Mouse (Mus musculus) E14TG2a.4 (cell line): ENCODE results near the gene Wfikkn1.

Source experiments
- H3K27me3 ChIP-seq: 2 replicates; pipeline ENCODE4 v1.6.1; 2014; ENCODE audit warnings: low read length, control low read depth; ENCODE audit not compliant: insufficient read depth
- H3K36me3 ChIP-seq: 2 replicates; pipeline ENCODE4 v1.6.1; 2014; ENCODE audit warnings: low read length, control low read depth; ENCODE audit not compliant: insufficient read depth
- H3K4me1 ChIP-seq: replicated peaks from 2 replicates; pipeline ENCODE4 v1.6.1; 2014; ENCODE audit warnings: low read depth, low read length, control low read depth
- H3K4me3 ChIP-seq: replicated peaks from 2 replicates; pipeline ENCODE4 v1.5.1; 2014; ENCODE audit warnings: mild to moderate bottlenecking, low read length
- H3K9me3 ChIP-seq: 2 replicates; pipeline ENCODE4 v1.6.1; 2014; ENCODE audit warnings: low read length, control low read depth
- CTCF ChIP-seq: conservative IDR thresholded peaks from 2 replicates; pipeline ENCODE4 v1.5.1; 2014; ENCODE audit warnings: low read length
- NANOG ChIP-seq: IDR thresholded peaks from 2 replicates; pipeline ENCODE4 v1.6.1; 2014; ENCODE audit warnings: borderline replicate concordance, low read length, mixed read lengths
- POU5F1 ChIP-seq: IDR thresholded peaks from 2 replicates; pipeline ENCODE4 v1.6.1; 2014; ENCODE audit warnings: low read length, borderline replicate concordance

Gene Wfikkn1

DNA sequence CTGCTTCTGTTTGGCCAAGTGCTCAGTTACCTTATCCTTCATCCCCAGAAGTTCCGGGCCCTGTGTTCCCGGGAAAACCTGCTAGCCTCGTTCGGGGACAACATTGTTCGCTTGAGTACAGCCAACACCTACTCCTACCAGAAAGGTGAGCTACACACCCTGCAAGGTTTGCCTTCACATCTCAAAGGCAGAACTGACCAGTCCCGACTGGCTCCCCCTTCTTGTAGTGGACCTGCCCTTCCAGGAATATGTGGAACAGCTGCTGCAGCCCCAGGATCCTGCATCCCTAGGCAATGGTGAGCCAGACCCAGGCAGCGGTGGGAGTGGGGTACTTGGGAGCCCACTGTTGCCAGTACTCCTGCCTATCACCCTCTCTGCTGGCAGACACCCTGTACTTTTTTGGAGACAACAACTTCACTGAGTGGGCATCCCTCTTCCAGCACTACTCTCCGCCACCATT lies 51.1 kb downstream of the Wfikkn1 start:
- TF ChIP-seq POU5F1 (no peak), NANOG (no peak), CTCF (no peak)
- H3K36me3 ChIP-seq: peaks cover 72% of the 10 kb centered on the region
- no peaks in the 10 kb centered on the region for H3K27me3 ChIP-seq
- H3K4me1 ChIP-seq: peaks cover 86% of the 10 kb centered on the region
- peak overlapping the region; percentile 95 for H3K4me3 ChIP-seq
- H3K9me3 ChIP-seq: no peaks in the 10 kb centered on the region

DNA sequence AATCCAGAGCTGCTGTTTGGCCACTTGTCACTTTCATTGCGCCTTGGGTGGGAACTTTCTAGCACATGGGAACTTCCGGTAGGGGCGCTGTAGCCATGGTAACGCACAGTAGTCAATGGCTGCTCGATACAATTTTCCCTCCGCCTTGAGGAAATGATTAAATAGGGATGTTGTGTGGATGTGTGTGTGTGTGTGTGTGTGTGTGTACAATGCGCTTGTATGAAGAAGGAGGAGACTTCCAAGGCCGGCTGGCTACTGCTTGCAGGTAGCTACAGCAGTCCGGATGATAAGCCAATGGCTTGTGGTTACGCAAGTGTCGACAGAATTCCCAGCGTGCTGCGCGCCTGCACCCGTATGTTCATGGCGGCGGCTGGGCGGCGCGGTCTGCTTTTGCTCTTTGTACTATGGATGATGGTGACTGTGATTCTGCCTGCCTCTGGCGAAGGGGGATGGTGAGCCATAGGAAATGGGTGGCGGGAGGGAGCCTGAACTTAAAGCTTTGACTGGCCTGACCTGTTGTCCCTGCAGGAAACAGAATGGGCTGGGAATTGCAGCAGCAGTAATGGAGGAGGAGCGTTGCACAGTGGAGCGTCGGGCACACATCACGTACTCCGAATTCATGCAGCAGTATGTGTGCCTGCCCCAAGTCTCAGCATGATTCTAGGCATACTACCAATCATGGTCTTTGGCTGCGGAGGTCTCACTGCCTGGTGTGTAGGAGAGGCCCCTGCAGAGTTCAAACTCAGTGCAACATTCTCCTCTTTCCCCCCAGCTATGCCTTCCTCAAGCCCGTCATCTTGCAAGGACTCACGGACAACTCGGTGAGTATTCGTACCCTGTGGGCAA lies 51.7 kb downstream of the Wfikkn1 start, which contains the start of gene Jmjd8:
Jmjd8 (plus strand) TSS at position 156 of the 846 bp plus-strand sequence.
- Histone ChIP-seq H3K27me3 (no peaks in the 10 kb centered on the region), H3K4me1 (peaks cover 86% of the 10 kb centered on the region), H3K4me3 (peak within 1 kb of the TSS; percentile 95), H3K36me3 (peaks cover 66% of the 10 kb centered on the region), H3K9me3 (no peaks in the 10 kb centered on the region)
- TF ChIP-seq POU5F1 (no peak), CTCF (peak; percentile 27), NANOG (no peak)

DNA sequence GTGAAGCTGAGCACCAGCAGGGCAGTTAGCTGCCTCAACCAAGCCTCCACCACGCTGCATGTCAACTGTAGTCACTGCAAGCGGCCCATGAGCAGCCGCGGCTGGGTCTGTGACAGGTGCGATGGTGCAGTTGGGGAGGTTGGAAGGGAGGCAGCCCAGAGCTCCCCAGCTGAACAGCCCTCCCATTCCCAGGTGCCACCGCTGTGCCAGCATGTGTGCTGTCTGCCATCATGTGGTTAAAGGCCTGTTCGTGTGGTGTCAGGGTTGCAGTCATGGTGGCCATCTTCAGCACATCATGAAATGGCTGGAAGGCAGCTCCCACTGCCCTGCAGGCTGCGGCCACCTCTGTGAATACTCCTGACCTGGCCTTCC lies 52.4 kb downstream of the Wfikkn1 start:
- no peaks in the 10 kb centered on the region for H3K9me3 ChIP-seq
- no peaks in the 10 kb centered on the region for H3K27me3 ChIP-seq
- H3K4me3 ChIP-seq: peak overlapping the region; percentile 95
- TF ChIP-seq CTCF (no peak), NANOG (no peak), POU5F1 (no peak)
- peaks cover 65% of the 10 kb centered on the region for H3K36me3 ChIP-seq
- H3K4me1 ChIP-seq: peaks cover 83% of the 10 kb centered on the region
